Mouse (Mus musculus) embryo, embryonic 10 days (tissue): ENCODE measurements around the gene Olfr1359.

Source experiments
- DNase-seq: peaks from one replicate; pipeline ENCODE4 v3.0.0-alpha.2; 2015; ENCODE audit warnings: low spot score

Gene Olfr1359

GRCm38 (mm10) chr13:21697811-21698210 is at the start of gene Olfr1359:
Olfr1359 (plus strand) TSS chr13:21698111.
- no peak for DNase-seq

- DNase-seq, result no peak
Observed at GRCm38 (mm10) chr13:21663286-21663685, 34.6 kb upstream of the Olfr1359 start, which contains the start of gene Olfr1361. Olfr1361 (minus strand) TSS chr13:21663386.

- no peak for DNase-seq
Observed at GRCm38 (mm10) chr13:21677305-21677704, 20.6 kb upstream of the Olfr1359 start, which contains the start of gene Olfr1360. Olfr1360 (minus strand) TSS chr13:21677405.

GRCm38 (mm10) chr13:21706669-21707068 is 8.8 kb downstream of the Olfr1359 start:
- DNase-seq, result no peak

- DNase-seq, result peak; percentile 91
Observed at GRCm38 (mm10) chr13:21710031-21710711, 12.3 kb downstream of the Olfr1359 start.

GRCm38 (mm10) chr13:21710821-21711525 is 13.1 kb downstream of the Olfr1359 start:
- peak; percentile 78 for DNase-seq

- DNase-seq, result no peak
Observed at GRCm38 (mm10) chr13:21711698-21712097, 13.8 kb downstream of the Olfr1359 start.

- peak; percentile 82 for DNase-seq
Observed at GRCm38 (mm10) chr13:21714725-21715124, 16.8 kb downstream of the Olfr1359 start.

GRCm38 (mm10) chr13:21715131-21715863 is 17.4 kb downstream of the Olfr1359 start:
- peak; percentile 62 for DNase-seq

- peak; percentile 96 for DNase-seq
Observed at GRCm38 (mm10) chr13:21715864-21716539, 18.1 kb downstream of the Olfr1359 start, which contains the start of the genes Hist1h2bl and Hist1h2ai. Hist1h2bl (minus strand) TSS chr13:21716143. Hist1h2ai (plus strand) TSS chr13:21716422.

GRCm38 (mm10) chr13:21716540-21717391 is 18.9 kb downstream of the Olfr1359 start:
- peak; percentile 77 for DNase-seq

GRCm38 (mm10) chr13:21717397-21718357 is 19.8 kb downstream of the Olfr1359 start, which contains the start of gene Hist1h3h:
Hist1h3h (plus strand) TSS chr13:21717659.
- DNase-seq, result peak; percentile 90

- peak; percentile 67 for DNase-seq
Observed at GRCm38 (mm10) chr13:21718381-21719080, 20.6 kb downstream of the Olfr1359 start.

- peak; percentile 38 for DNase-seq
Observed at GRCm38 (mm10) chr13:21721107-21721756, 23.3 kb downstream of the Olfr1359 start.

- DNase-seq, result peak; percentile 96
Observed at GRCm38 (mm10) chr13:21721757-21722372, 24.0 kb downstream of the Olfr1359 start, which contains the start of gene Hist1h2bm. Hist1h2bm (plus strand) TSS chr13:21722044.

GRCm38 (mm10) chr13:21722373-21722925 is 24.5 kb downstream of the Olfr1359 start:
- peak; percentile 75 for DNase-seq
